ENCODE assay signal across 9 mouse cellular contexts in the genomic region with DNA sequence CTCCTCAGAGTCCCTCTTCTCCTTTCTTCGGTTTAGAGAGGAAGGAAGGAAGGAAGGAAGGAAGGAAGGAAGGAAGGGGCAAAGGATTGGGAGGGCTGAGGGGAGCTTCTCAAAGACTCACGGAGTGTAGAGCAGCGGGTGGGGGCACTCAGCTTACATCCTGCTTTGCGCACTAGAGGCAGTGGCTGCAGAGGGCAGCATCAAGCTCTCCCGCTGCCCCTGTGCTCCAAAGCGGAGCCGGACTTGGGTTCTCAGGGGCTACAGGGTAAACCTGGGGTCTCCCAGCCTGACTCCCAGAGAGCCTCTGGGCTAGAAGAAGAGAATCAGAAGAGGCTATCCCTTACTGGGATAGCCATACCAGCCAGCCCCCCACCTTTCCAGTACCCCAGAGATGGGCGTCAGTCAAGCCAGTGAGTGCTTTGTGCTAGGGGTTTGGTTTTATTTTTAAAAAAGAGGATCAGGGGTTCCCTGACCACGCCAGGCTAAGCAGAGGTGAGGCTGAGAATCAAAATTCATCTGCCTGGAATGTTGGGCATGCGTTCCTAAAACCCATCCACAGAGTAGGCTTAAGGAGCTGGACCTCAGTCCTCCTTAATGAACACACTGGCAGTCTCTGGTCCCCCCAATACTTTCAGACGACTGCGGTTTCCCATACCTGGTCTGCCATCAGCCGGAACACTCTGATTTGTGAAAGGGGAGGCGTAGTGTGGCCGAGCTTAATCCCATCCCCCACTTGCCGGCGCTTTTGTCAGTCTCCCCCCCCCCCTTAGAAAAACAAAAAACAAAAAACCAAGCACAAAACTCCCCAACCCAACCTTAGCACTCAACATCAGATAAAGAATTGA. TPM values are rescaled to one million over a fixed set of nuclear protein-coding genes. Genes with fewer than 3 reads are reported as not detected.
DNase-seq lines count a peak whose midpoint lies in the region; ATAC-seq and TF ChIP-seq lines count a peak whose summit lies in the region.
"Had no signal": no experiment of that assay in that cellular context is flagged by ENCODE, and none has a peak within 500 bp of the region (broad histone marks: within the 10 kb centered on the region; RNA-seq: fewer than 3 reads in every experiment).

No protein-coding gene starts in this region.

- H3K27me3 ChIP-seq in liver, embryonic 12.5 days (replicated peaks): peaks cover 98% of the 10 kb centered on the region
- peaks cover 72% of the 10 kb centered on the region for H3K27me3 ChIP-seq in liver, postnatal 0 days (ENCODE audit: insufficient read depth, low read length)
- H3K27me3 ChIP-seq in intestine, embryonic 14.5 days (replicated peaks; ENCODE audit: control insufficient read depth, insufficient read depth, low read length): peaks cover 43% of the 10 kb centered on the region
- peaks cover 13% of the 10 kb centered on the region for H3K27me3 ChIP-seq in neural tube, embryonic 15.5 days (replicated peaks)

- peak overlapping the region; percentile 76 for H3K4me2 ChIP-seq in liver, embryonic 12.5 days
- no peak overlapping the region for H3K4me2 ChIP-seq in liver, postnatal 0 days (ENCODE audit: low read depth, low read length)
- peak overlapping the region; percentile 61 for H3K4me2 ChIP-seq in intestine, embryonic 14.5 days (ENCODE audit: low read length)
- H3K4me2 ChIP-seq in neural tube, embryonic 15.5 days: peak overlapping the region; percentile 92

- DNase-seq in CD4-positive, CD25-positive, alpha-beta regulatory T cell, adult 2 months (ENCODE audit: low read depth, low spot score): peak; percentile 20
- DNase-seq in liver, postnatal 0 days: no peak
- no peak for DNase-seq in intestine, embryonic 14.5 days (ENCODE audit: low spot score)
- DNase-seq in adrenal gland, adult 2 months: no peak
- no peak for DNase-seq in left cerebral cortex, postnatal 14 days (ENCODE audit: low spot score in 2 of 2)

- TF ChIP-seq CTCF in liver, postnatal 0 days (IDR thresholded peaks at IDR 0.05; ENCODE audit: low read depth): no peak

- no peaks in the 10 kb centered on the region for H3K9me3 ChIP-seq in liver, embryonic 12.5 days (replicated peaks)
- H3K9me3 ChIP-seq in liver, postnatal 0 days (ENCODE audit: low read length): no peaks in the 10 kb centered on the region
- H3K9me3 ChIP-seq in intestine, embryonic 14.5 days (ENCODE audit: control insufficient read depth, low read length): no peaks in the 10 kb centered on the region
- no peaks in the 10 kb centered on the region for H3K9me3 ChIP-seq in neural tube, embryonic 15.5 days (replicated peaks)
- H3K9me3 ChIP-seq: megakaryocyte, embryonic 14.5 days had no signal

- no peak overlapping the region for H3K9ac ChIP-seq in liver, embryonic 12.5 days
- no peak overlapping the region for H3K9ac ChIP-seq in liver, postnatal 0 days (replicated peaks)
- peak overlapping the region; percentile 67 for H3K9ac ChIP-seq in intestine, embryonic 14.5 days (ENCODE audit: low read length)
- H3K9ac ChIP-seq in neural tube, embryonic 15.5 days (replicated peaks): peak overlapping the region; percentile 95

- no peak overlapping the region for H3K27ac ChIP-seq in liver, embryonic 12.5 days
- H3K27ac ChIP-seq in liver, postnatal 0 days (ENCODE audit: low read depth): no peak overlapping the region
- no peak overlapping the region for H3K27ac ChIP-seq in intestine, embryonic 14.5 days (ENCODE audit: low read depth)
- H3K27ac ChIP-seq in neural tube, embryonic 15.5 days (replicated peaks): peak overlapping the region; percentile 80

- TF ChIP-seq EP300 in liver, postnatal 0 days (IDR thresholded peaks at IDR 0.05; ENCODE audit: low read depth): no peak

- H3K4me1 ChIP-seq in liver, embryonic 12.5 days: peaks cover 33% of the 10 kb centered on the region
- H3K4me1 ChIP-seq in liver, postnatal 0 days (ENCODE audit: insufficient read depth): peaks cover 8% of the 10 kb centered on the region
- peaks cover 52% of the 10 kb centered on the region for H3K4me1 ChIP-seq in intestine, embryonic 14.5 days (replicated peaks; ENCODE audit: control insufficient read depth, insufficient read depth, low read length)
- H3K4me1 ChIP-seq in neural tube, embryonic 15.5 days: peaks cover 83% of the 10 kb centered on the region

- H3K4me3 ChIP-seq in liver, embryonic 12.5 days: peak overlapping the region; percentile 52; the same call in 1 of the 2 replicates
- H3K4me3 ChIP-seq in liver, postnatal 0 days (ENCODE audit: low read depth, low read length): no peak overlapping the region
- peak overlapping the region; percentile 57 for H3K4me3 ChIP-seq in intestine, embryonic 14.5 days (ENCODE audit: low read depth, low read length)
- peak overlapping the region; percentile 92 for H3K4me3 ChIP-seq in neural tube, embryonic 15.5 days (replicated peaks)
- H3K4me3 ChIP-seq: megakaryocyte, embryonic 14.5 days had no signal

- 5% methylated on average over 17 of the region's 17 CpGs for WGBS in liver, embryonic 12.5 days (ENCODE audit: insufficient replicate concordance)
- 6% methylated on average over 17 of the region's 17 CpGs for WGBS in liver, postnatal 0 days (ENCODE audit: insufficient replicate concordance)
- WGBS in intestine, embryonic 14.5 days: 15% methylated on average over 17 of the region's 17 CpGs
- 2% methylated on average over 17 of the region's 17 CpGs for WGBS in neural tube, embryonic 15.5 days

- no peaks in the 10 kb centered on the region for H3K36me3 ChIP-seq in liver, embryonic 12.5 days
- no peaks in the 10 kb centered on the region for H3K36me3 ChIP-seq in liver, postnatal 0 days (replicated peaks; ENCODE audit: insufficient read depth, low read length)
- H3K36me3 ChIP-seq in intestine, embryonic 14.5 days (ENCODE audit: control insufficient read depth, insufficient read depth, low read length): no peaks in the 10 kb centered on the region
- H3K36me3 ChIP-seq in neural tube, embryonic 15.5 days: no peaks in the 10 kb centered on the region

- intact Hi-C loops in left cerebral cortex, postnatal 14 days (cut with DNase I): loop anchor here (5.0 kb wide), 1 partner anchor 50 kb away; no protein-coding TSS in a partner anchor

- no peak for ATAC-seq in CD4-positive, CD25-positive, alpha-beta regulatory T cell, adult 4 months
- ATAC-seq in liver, embryonic 12.5 days: no peak
- no peak for ATAC-seq in liver, postnatal 0 days
- no peak for ATAC-seq in intestine, embryonic 14.5 days (replicated peaks; ENCODE audit: low FRiP score, low TSS enrichment, low read depth)
- ATAC-seq in neural tube, embryonic 15.5 days (ENCODE audit: low FRiP score): no peak

RNA-seq across cellular contexts. Expression of a gene that starts 2.0 kb away (rescaled TPM):
- not detected for polyA plus RNA-seq in CD4-positive, CD25-positive, alpha-beta regulatory T cell, adult 4 months (2017; shearing (Covaris generic))
- 2.5 and 3.2 TPM in 2 replicates for polyA plus RNA-seq in liver, embryonic 12.5 days (2016; fragmentation: Nextera tagmentation; extraction: Ambion mirVana)
- 0.14 and 0.29 TPM in 2 replicates for polyA plus RNA-seq in liver, postnatal 0 days (2015; fragmentation: Nextera tagmentation; extraction: Ambion mirVana)
- 11.1 and 11.5 TPM in 2 replicates for polyA plus RNA-seq in intestine, embryonic 14.5 days (2014; fragmentation: Nextera tagmentation; extraction: Ambion mirVana)
- 12.8 and 14.7 TPM in 2 replicates for polyA plus RNA-seq in neural tube, embryonic 15.5 days (2015; fragmentation: Nextera tagmentation; extraction: Ambion mirVana)
- under 1 TPM; 0.61 to 0.69 TPM for total RNA-seq in adrenal gland, adult 2 months (2021)
- polyA plus RNA-seq in adrenal gland, adult 2 months (2012; rRNA removed): 2.7 and 3.5 TPM in 2 replicates
- 100 to 1,000 TPM; 107 to 130 TPM for total RNA-seq in left cerebral cortex, postnatal 14 days (2021)

RNA-seq across cellular contexts. Expression of a gene that starts 14.0 kb away (rescaled TPM):
- polyA plus RNA-seq in CD4-positive, CD25-positive, alpha-beta regulatory T cell, adult 4 months (2017; shearing (Covaris generic)): not detected
- polyA plus RNA-seq in liver, embryonic 12.5 days (2016; fragmentation: Nextera tagmentation; extraction: Ambion mirVana): not detected in 2 replicates
- polyA plus RNA-seq in liver, postnatal 0 days (2015; fragmentation: Nextera tagmentation; extraction: Ambion mirVana): not detected in 2 replicates
- 0.08 and 0.24 TPM in 2 replicates for polyA plus RNA-seq in intestine, embryonic 14.5 days (2014; fragmentation: Nextera tagmentation; extraction: Ambion mirVana)
- polyA plus RNA-seq in neural tube, embryonic 15.5 days (2015; fragmentation: Nextera tagmentation; extraction: Ambion mirVana): 0.28 and 0.42 TPM in 2 replicates
- total RNA-seq in adrenal gland, adult 2 months (2021): not detected
- polyA plus RNA-seq in adrenal gland, adult 2 months (2012; rRNA removed): not detected in 2 replicates
- total RNA-seq in left cerebral cortex, postnatal 14 days (2021): under 1 TPM; 0.38 to 0.62 TPM

RNA-seq across cellular contexts. Expression of a gene that starts 27.8 kb away (rescaled TPM):
- not detected for polyA plus RNA-seq in CD4-positive, CD25-positive, alpha-beta regulatory T cell, adult 4 months (2017; shearing (Covaris generic))
- polyA plus RNA-seq in liver, embryonic 12.5 days (2016; fragmentation: Nextera tagmentation; extraction: Ambion mirVana): not detected in 2 replicates
- 0.21 and 0.22 TPM in 2 replicates for polyA plus RNA-seq in liver, postnatal 0 days (2015; fragmentation: Nextera tagmentation; extraction: Ambion mirVana)
- polyA plus RNA-seq in intestine, embryonic 14.5 days (2014; fragmentation: Nextera tagmentation; extraction: Ambion mirVana): 1.8 TPM in 2 replicates
- 1.1 and 1.5 TPM in 2 replicates for polyA plus RNA-seq in neural tube, embryonic 15.5 days (2015; fragmentation: Nextera tagmentation; extraction: Ambion mirVana)
- 10 to 100 TPM; 23.3 to 40.4 TPM for total RNA-seq in adrenal gland, adult 2 months (2021)
- 23.0 and 25.5 TPM in 2 replicates for polyA plus RNA-seq in adrenal gland, adult 2 months (2012; rRNA removed)
- total RNA-seq in left cerebral cortex, postnatal 14 days (2021): 1 to 10 TPM in 1 of 2 experiments, under 1 TPM in 1; 0.95 to 1.3 TPM

RNA-seq across cellular contexts. Expression of a gene that starts 49.6 kb away (rescaled TPM):
- polyA plus RNA-seq in CD4-positive, CD25-positive, alpha-beta regulatory T cell, adult 4 months (2017; shearing (Covaris generic)): not detected
- polyA plus RNA-seq in liver, embryonic 12.5 days (2016; fragmentation: Nextera tagmentation; extraction: Ambion mirVana): 0.28 and 0.37 TPM in 2 replicates
- 0.13 TPM in 1 of 2 replicates, not detected in the other for polyA plus RNA-seq in liver, postnatal 0 days (2015; fragmentation: Nextera tagmentation; extraction: Ambion mirVana)
- polyA plus RNA-seq in intestine, embryonic 14.5 days (2014; fragmentation: Nextera tagmentation; extraction: Ambion mirVana): 1.8 and 2.5 TPM in 2 replicates
- polyA plus RNA-seq in neural tube, embryonic 15.5 days (2015; fragmentation: Nextera tagmentation; extraction: Ambion mirVana): 2.0 and 2.8 TPM in 2 replicates
- 1 to 10 TPM; 3.8 to 6.7 TPM for total RNA-seq in adrenal gland, adult 2 months (2021)
- polyA plus RNA-seq in adrenal gland, adult 2 months (2012; rRNA removed): 0.49 and 0.84 TPM in 2 replicates
- total RNA-seq in left cerebral cortex, postnatal 14 days (2021): 1 to 10 TPM; 3.2 to 3.8 TPM

Comparison
In these comparisons a context has a peak if more than half of its experiments do, and no peak if none do; other contexts are left out.
1. H3K9ac ChIP-seq: peak in intestine, embryonic 14.5 days (single experiment) and neural tube, embryonic 15.5 days (single experiment); none in liver, embryonic 12.5 days (single experiment) and liver, postnatal 0 days (single experiment).